Mouse (Mus musculus) kidney, postnatal 0 days (tissue): Measurements from ENCODE around the gene Sfi1. TPM values are rescaled to one million over a fixed set of nuclear protein-coding genes. Genes with fewer than 3 reads are reported as not detected.

ENCODE experiments used
- ATAC-seq: fragments of 200-750 bp; cut with Nextera tagmentation; replicated peaks from 2 replicates; pipeline ENCODE4 v1.8.0; 2017; ENCODE audit warnings: low read depth, moderate number of reproducible peaks, moderate TSS enrichment, moderate library complexity; ENCODE audit not compliant: low FRiP score
- DNase-seq: peaks from one replicate; pipeline ENCODE4 v3.0.0-alpha.2; 2016; ENCODE audit warnings: low spot score
- H3K27ac ChIP-seq: fragments of 300-500 bp; sonication (generic); 2 replicates; pipeline ENCODE4 v1.5.1; 2014; ENCODE audit warnings: mild to moderate bottlenecking
- H3K27me3 ChIP-seq: fragments of 300-500 bp; sonication (generic); 2 replicates; pipeline ENCODE4 v1.6.1; 2014; ENCODE audit warnings: low read length, mixed read lengths; ENCODE audit not compliant: insufficient read depth
- H3K36me3 ChIP-seq: fragments of 300-500 bp; sonication (generic); 2 replicates; pipeline ENCODE4 v1.6.1; 2014; ENCODE audit warnings: low read length, mixed read lengths; ENCODE audit not compliant: insufficient read depth
- H3K4me1 ChIP-seq: fragments of 300-500 bp; sonication (generic); replicated peaks from 2 replicates; pipeline ENCODE4 v1.6.1; 2014; ENCODE audit warnings: antibody characterized with exemption, low read length, mixed read lengths; ENCODE audit not compliant: insufficient read depth
- H3K4me2 ChIP-seq: fragments of 300-500 bp; sonication (generic); 2 replicates; pipeline ENCODE4 v1.6.1; 2014; ENCODE audit warnings: mild to moderate bottlenecking, low read length, moderate library complexity, mixed read lengths
- H3K4me3 ChIP-seq: fragments of 300-500 bp; sonication (generic); replicated peaks from 2 replicates; pipeline ENCODE4 v1.5.1; 2014; ENCODE audit warnings: low read depth, low read length
- H3K9ac ChIP-seq: fragments of 300-500 bp; sonication (generic); 2 replicates; pipeline ENCODE4 v1.6.1; 2014; ENCODE audit warnings: low read depth, low read length
- H3K9me3 ChIP-seq: fragments of 300-500 bp; sonication (generic); replicated peaks from 2 replicates; pipeline ENCODE4 v1.6.1; 2016; ENCODE audit warnings: low read length, inconsistent platforms, mixed read lengths
- CTCF ChIP-seq: IDR thresholded peaks from 2 replicates; pipeline ENCODE4 v1.5.1; 2016; ENCODE audit warnings: antibody characterized with exemption, low read depth, mild to moderate bottlenecking, moderate library complexity
- WGBS: fragments of 180-500 bp; shearing (Covaris S2); extraction: QIAGEN DNeasy Blood & Tissue Kit; methylation state at CpG from one replicate; pipeline ENCODE4 v1.1.7; 2014; 5-methylcytosine and 5-hydroxymethylcytosine counted together
- polyA plus RNA-seq: library from polyadenylated mRNA; unstranded; fragments of >200 nt; fragmentation: Nextera tagmentation; extraction: Ambion mirVana; gene quantifications from 2 replicates; pipeline ENCODE4 v1.2.1, GENCODE M21; 2015

Sfi1 gene
- polyA plus RNA-seq, 1 experiment from 2014 or later: 7.4 TPM

DNA sequence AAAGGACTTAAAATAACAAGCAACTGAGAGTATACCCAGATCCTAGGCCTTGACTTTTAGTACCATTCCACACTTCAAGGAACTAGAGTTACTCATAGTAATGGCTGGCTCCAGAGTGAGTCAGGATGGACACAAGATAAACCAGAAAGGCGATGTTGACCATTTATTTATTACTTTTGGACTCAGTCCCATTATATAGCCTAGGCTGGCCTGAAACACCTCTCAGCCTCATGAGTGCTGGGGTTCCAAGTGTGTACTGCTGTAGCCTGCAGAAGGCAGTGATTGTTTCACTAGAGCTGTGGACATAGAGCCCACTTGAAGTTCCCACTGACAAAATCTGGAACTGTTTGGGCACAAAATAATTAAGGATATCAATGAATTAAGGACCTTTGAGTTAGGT is 19.3 kb upstream of the Sfi1 start:
- 55% methylated on average over 1 of the region's 1 CpGs for WGBS
- H3K36me3 ChIP-seq: peaks cover 36% of the 10 kb centered on the region; the same call in 1 of the 2 replicates

DNA sequence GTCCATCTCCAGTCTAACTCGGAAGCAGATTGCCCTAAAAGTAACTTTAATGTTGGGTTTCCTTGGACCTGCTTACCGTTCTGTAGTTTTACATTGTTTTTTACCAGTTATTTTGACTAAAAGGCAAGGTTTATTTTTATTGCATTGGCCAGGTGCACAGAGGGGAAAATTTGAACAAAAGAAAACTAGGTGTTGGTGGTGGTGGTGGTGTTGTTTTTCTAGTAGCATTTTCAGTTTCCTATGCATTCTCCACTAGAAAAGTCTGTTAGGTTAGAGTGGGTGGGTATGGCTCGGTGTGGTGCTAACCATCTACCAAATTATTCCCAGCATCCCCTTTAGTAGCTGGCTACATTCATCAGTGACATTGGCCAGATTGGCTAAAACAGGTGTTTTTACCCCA is 13.5 kb upstream of the Sfi1 start:
- no peaks in the 10 kb centered on the region for H3K4me1 ChIP-seq
- no peak for TF ChIP-seq CTCF
- H3K4me3 ChIP-seq: no peak overlapping the region
- H3K36me3 ChIP-seq: peaks cover 27% of the 10 kb centered on the region; the same call in 1 of the 2 replicates
- ATAC-seq (no peak), DNase-seq (no peak)
- H3K9ac ChIP-seq: no peak overlapping the region
- H3K4me2 ChIP-seq: no peak overlapping the region
- 96% methylated on average over 3 of the region's 3 CpGs for WGBS
- H3K9me3 ChIP-seq: no peaks in the 10 kb centered on the region
- H3K27me3 ChIP-seq: no peaks in the 10 kb centered on the region
- no peak overlapping the region for H3K27ac ChIP-seq

More for the DNA sequence above, 19.3 kb upstream of the Sfi1 start:
- H3K4me2 ChIP-seq: no peak overlapping the region
- H3K4me3 ChIP-seq: no peak overlapping the region
- DNase-seq (no peak), ATAC-seq (no peak)
- no peak overlapping the region for H3K27ac ChIP-seq
- no peaks in the 10 kb centered on the region for H3K9me3 ChIP-seq
- H3K4me1 ChIP-seq: no peaks in the 10 kb centered on the region
- H3K27me3 ChIP-seq: no peaks in the 10 kb centered on the region
- TF ChIP-seq CTCF: no peak
- H3K9ac ChIP-seq: no peak overlapping the region

- no peak for TF ChIP-seq CTCF
- Histone ChIP-seq H3K36me3 (0 out of 2 replicates have a peak, but pooled peaks cover 22% of the 10 kb centered on the region), H3K27me3 (no peaks in the 10 kb centered on the region), H3K4me1 (no peaks in the 10 kb centered on the region), H3K4me2 (no peak overlapping the region), H3K9ac (no peak overlapping the region), H3K4me3 (no peak overlapping the region), H3K9me3 (no peaks in the 10 kb centered on the region), H3K27ac (no peak overlapping the region)
- DNase-seq (no peak), ATAC-seq (no peak)
- 97% methylated on average over 3 of the region's 3 CpGs for WGBS
These were observed 11.9 kb upstream of the Sfi1 start for GRCm38 (mm10) chr11:3205207-3205606.

GRCm38 (mm10) chr11:3203771-3204170 is 10.5 kb upstream of the Sfi1 start:
- no peak for DNase-seq
- 0 out of 2 replicates have a peak, but pooled peaks cover 16% of the 10 kb centered on the region for H3K36me3 ChIP-seq
- peak overlapping the region; percentile 36; the same call in 1 of the 2 replicates for H3K4me2 ChIP-seq
- ATAC-seq: no peak
- no peak overlapping the region for H3K27ac ChIP-seq
- no peak overlapping the region for H3K4me3 ChIP-seq
- WGBS: 79% methylated on average over 2 of the region's 2 CpGs
- no peaks in the 10 kb centered on the region for H3K9me3 ChIP-seq
- no peaks in the 10 kb centered on the region for H3K4me1 ChIP-seq
- H3K9ac ChIP-seq: no peak overlapping the region
- TF ChIP-seq CTCF: no peak
- no peaks in the 10 kb centered on the region for H3K27me3 ChIP-seq

DNA sequence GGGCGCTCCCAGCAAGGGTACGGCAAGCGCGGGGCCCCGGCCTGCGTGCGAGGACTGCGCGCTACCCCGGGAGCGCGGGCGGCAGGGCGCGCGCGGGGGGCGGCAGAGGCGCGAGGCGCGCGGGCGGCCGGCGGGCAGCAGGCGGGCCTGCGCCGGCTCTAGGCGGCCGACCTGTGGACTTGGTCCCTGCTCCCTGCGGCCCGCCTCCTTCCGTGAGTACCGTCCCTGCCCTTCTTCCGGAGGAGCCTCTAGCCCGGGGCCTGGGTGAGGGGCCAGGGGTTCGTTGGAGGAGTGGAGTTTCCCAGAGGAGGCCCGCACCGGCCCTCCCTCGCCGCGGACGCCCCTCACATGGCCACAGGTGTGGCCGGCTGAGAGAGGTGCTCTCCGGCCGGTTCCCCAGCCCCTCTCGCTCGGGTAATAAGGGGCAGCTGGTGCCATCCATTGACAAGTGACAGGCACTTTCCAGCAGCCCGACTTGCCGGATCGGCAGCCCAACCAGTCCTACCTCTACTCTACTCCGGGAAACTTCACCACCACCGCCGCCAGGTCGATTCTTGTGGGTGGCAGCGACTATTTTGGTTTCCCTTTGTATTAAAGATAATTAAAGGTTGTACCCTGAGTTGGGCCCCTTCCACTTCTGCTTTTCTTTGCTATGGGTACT is 9.6 kb upstream of the Sfi1 start:
- Histone ChIP-seq H3K27ac (peak overlapping the region; percentile 58), H3K9ac (peak overlapping the region; percentile 52), H3K4me2 (peak overlapping the region; percentile 36), H3K4me1 (no peaks in the 10 kb centered on the region), H3K4me3 (peak overlapping the region; percentile 37), H3K36me3 (0 out of 2 replicates have a peak, but pooled peaks cover 16% of the 10 kb centered on the region), H3K9me3 (no peaks in the 10 kb centered on the region), H3K27me3 (no peaks in the 10 kb centered on the region)
- ATAC-seq: peak; percentile 59
- 0% methylated on average over 39 of the region's 57 CpGs for WGBS
- peak; percentile 71 for DNase-seq
- TF ChIP-seq CTCF: no peak

DNA sequence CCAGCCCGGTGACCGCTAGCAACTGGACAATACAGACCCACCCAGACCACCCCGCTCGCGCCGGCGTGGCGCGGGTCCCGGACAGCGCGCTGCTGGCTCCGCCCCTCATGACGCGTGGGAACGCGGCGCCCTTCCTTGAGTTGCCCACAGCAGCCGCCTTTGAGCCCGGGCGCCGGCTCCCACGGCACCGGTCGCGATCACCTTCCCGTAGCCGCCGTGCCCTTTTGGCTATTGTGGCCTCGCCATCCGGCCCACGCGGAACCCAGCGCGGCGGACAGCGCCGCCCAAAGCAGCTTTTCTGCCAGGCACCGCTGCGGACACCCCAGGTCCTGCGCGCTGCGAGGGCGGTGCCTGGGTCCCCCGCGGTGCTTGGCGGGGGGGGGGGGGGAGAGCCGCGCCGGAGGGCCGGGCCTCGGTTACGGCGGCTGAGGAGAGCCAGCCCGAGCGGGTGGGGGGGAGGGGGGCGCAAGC is 9.0 kb upstream of the Sfi1 start, which contains the start of gene Eif4enif1:
TSS of gene Eif4enif1 (plus strand) at position 162 of the 471 bp plus-strand sequence.
- 2% methylated on average over 46 of the region's 57 CpGs for WGBS
- peak within 1 kb of the TSS; percentile 52 for H3K9ac ChIP-seq
- H3K36me3 ChIP-seq: 0 out of 2 replicates have a peak, but pooled peaks cover 14% of the 10 kb centered on the region
- no peaks in the 10 kb centered on the region for H3K4me1 ChIP-seq
- ATAC-seq: peak; percentile 83
- H3K27ac ChIP-seq: peak within 1 kb of the TSS; percentile 58
- H3K4me3 ChIP-seq: peak within 1 kb of the TSS; percentile 37
- H3K9me3 ChIP-seq: no peaks in the 10 kb centered on the region
- no peaks in the 10 kb centered on the region for H3K27me3 ChIP-seq
- DNase-seq: peak; percentile 92
- H3K4me2 ChIP-seq: peak within 1 kb of the TSS; percentile 36
- no peak for TF ChIP-seq CTCF
